Mouse (Mus musculus): ENCODE measurements around the gene Mindy4.
"Not testable (repeated sequence)": the region's sequence is repeated elsewhere in the genome, so short reads cannot be mapped to it uniquely, and the experiment has no call there.

The Mindy4 gene

DNA sequence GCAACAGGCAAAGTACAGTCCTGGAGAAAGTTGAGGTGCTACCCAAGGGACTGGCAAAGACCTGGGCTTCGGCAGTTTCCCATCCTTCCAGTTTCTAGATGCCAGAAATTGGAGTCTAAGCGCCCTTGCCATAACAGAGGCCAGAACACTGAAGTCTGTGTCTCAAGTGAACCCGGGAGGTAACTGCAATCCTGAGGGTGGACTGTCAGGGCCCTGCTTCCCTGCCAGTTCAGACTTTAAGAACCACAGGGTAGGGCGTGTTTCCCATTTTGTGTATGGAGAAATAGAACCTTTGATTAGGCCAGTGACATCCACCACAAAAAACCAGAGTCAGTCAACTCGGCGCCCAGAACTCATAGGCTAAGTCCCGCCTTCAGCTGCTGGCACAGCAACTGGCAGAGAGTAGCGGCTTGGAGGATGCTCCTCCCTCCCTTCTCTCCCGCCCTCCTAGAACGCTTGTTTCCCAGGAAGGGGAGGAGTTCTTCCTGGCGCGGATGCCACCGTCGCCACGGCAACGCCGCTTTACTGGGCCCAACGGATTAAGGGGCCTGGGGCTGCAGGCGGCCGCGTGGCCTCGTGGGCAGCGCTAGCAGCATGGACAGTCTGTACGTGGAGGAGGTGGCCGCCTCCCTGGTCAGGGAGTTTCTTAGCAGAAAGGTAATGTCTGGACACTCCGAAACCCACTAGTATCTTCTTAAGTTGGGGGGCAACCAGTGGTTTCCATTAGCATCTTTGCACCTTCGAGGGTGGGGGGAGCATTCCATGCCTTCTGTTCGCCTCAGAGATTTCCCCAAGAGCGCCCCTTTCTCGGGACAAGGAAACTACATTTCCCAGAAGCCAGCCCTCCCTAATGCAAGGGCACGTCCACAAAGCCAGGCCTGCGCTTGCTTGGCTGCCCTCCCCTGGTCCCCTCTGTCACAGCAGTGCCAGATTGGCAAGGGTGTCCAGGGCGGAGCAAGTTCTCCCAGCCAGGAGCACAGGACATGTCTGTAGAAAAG lies at the start of gene Mindy4:
Gene Mindy4 (plus strand): TSS at position 471 of the 998 bp plus-strand sequence.
- DNase-seq (ENCODE audit: extremely low read depth, insufficient read length, low spot score) = peak; percentile 87

DNA sequence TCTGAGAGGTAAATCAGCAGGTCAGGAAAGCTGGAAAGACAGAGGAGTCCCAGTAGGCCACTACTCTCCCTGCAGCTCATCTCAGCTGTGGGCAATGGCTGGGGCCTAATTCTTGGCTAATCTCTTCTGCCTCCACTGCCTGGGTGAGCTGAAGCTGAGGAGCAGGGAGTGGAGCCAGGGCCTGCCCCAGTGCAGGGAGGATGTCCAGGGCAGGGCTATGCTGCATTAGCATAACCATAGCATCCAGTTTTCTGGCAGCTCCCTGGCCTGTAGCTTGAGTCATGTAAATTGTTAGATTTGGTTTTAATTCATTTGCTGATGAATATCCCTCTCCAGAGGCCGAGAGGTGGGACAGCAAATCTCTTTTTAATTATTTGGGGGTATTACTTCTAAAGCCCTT lies 43.9 kb upstream of the Mindy4 start:
- no peak for DNase-seq (ENCODE audit: extremely low read depth, insufficient read length, low spot score)

GRCm38 (mm10) chr6:55161311-55161761 lies 41.8 kb upstream of the Mindy4 start:
- no peak for DNase-seq (ENCODE audit: extremely low read depth, insufficient read length, low spot score)

- DNase-seq (ENCODE audit: extremely low read depth, insufficient read length, low spot score) = no peak
Observed at GRCm38 (mm10) chr6:55163046-55163584, 40.1 kb upstream of the Mindy4 start.

GRCm38 (mm10) chr6:55166777-55167463 lies 36.3 kb upstream of the Mindy4 start:
- peak; percentile 47 for DNase-seq (ENCODE audit: extremely low read depth, insufficient read length, low spot score)

DNA sequence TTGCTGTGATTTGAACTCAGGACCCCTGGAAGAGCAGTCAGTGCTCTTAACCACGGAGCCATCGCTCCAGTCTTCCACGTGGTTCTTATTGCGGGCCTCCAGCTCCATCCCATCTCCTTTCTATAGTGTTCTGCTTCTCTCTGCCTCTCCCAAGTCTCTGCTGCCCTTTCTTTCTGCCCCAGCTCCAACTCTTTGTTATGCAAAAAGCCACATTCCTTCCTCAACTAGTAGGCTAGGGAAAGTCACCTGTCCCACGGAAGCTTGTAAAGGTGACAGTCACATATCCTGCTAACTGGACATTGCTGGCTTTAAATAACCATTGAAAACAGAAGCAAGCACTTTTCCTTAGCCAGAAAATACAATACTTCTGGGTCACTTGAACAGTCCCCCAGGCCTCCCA lies 33.4 kb upstream of the Mindy4 start:
- no peak for DNase-seq (ENCODE audit: extremely low read depth, insufficient read length, low spot score)

GRCm38 (mm10) chr6:55171638-55172037 lies 31.5 kb upstream of the Mindy4 start:
- no peak for DNase-seq (ENCODE audit: extremely low read depth, insufficient read length, low spot score)

- no peak for DNase-seq (ENCODE audit: extremely low read depth, insufficient read length, low spot score)
Observed at GRCm38 (mm10) chr6:55173171-55173570, 30.0 kb upstream of the Mindy4 start.

DNA sequence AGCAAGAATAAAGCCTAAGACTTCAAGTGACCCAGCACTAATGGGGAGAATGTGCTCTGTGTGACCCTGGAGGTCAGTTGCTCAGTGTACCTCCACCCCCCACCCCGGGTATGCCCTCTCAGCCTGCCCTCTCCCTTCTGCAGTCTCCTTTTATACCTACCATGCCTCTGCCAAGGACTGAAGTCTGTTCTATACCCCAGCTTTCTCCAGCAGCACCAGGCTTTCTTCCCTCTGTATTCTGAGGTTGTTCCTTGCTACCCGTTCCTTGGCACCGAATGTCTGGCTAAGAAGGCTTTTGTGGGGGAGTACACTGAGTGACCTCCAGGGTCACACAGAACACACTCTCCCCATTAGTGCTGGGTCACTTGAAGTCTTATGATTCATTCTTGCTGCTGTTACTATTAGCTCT lies 29.2 kb upstream of the Mindy4 start:
- no peak for DNase-seq (ENCODE audit: extremely low read depth, insufficient read length, low spot score)

- DNase-seq (ENCODE audit: extremely low read depth, insufficient read length, low spot score) = no peak
Observed at GRCm38 (mm10) chr6:55174741-55175181, 28.4 kb upstream of the Mindy4 start, which contains the start of gene Inmt. Inmt (minus strand) TSS chr6:55175043.

DNA sequence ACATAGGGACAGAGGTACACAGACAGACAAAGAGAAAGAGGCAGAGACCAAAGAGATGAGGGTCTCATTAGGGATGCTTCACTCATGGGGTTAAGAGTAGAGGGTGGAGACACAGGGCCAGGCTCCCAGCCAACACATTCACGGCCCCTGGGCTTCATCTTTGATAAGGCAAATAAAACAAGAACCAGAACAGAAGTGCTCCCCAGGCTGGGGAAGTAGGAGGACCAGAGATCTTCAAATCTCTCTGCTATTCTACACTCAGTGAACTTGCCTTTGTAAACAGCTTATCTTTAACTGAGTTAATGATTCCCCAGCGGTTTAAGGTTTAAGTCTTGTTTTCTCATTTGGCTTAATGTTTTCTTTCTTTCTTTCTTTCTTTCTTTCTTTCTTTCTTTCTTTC lies 27.7 kb upstream of the Mindy4 start:
- no peak for DNase-seq (ENCODE audit: extremely low read depth, insufficient read length, low spot score)

DNA sequence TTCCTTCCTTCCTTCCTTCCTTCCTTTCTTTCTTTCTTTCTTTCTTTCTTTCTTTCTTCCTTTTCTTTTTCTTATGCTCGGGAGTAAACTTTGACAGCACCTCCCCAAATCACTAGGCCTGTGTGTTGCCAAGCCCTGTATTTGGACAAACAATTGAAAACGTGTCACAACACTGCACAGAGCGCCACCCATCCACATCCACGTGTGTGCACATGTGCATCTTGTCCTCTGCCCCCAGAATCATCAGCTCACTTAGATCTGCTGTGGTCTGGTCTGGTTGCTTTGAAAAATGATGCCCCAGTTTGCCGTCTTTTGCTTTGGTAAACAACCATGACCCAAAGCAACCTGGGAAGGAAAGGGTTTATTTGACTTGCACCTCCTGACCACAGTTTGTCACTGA lies 27.3 kb upstream of the Mindy4 start:
- DNase-seq (ENCODE audit: extremely low read depth, insufficient read length, low spot score) = no peak

DNA sequence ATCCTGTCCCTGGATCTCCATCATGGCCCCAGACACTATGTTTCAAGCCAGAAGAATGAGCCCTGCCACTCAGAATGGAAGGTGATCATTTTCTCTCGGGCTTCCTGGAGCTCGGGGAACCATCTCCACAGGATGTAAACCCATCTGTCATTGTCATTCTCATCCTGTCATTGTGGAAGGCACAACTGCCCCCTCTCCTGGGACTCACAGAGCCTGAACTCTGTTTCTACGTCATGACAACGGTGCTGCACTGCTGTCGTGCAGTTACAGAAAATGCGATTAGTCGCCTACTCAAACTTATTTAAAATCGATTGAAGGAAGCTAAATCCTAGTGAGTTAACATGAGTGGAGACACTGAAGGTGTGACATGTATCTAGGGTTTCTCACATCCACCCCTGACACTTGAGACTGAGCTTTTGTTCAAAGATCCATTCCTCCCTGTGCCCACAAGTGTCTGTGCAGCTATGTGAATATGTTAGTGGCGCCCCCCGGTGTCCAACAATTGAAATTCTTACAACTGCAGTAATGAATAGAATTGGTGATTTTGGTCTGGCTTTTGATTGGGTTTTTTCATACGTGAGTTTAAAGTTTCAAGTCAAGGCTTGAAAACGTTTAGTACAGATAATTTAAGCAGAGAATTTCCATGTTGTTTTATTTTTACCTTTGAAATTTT lies 26.0 kb upstream of the Mindy4 start:
- no peak for DNase-seq (ENCODE audit: extremely low read depth, insufficient read length, low spot score)

GRCm38 (mm10) chr6:55179560-55179959 lies 23.6 kb upstream of the Mindy4 start:
- peak; percentile 75 for DNase-seq (ENCODE audit: extremely low read depth, insufficient read length, low spot score)

DNA sequence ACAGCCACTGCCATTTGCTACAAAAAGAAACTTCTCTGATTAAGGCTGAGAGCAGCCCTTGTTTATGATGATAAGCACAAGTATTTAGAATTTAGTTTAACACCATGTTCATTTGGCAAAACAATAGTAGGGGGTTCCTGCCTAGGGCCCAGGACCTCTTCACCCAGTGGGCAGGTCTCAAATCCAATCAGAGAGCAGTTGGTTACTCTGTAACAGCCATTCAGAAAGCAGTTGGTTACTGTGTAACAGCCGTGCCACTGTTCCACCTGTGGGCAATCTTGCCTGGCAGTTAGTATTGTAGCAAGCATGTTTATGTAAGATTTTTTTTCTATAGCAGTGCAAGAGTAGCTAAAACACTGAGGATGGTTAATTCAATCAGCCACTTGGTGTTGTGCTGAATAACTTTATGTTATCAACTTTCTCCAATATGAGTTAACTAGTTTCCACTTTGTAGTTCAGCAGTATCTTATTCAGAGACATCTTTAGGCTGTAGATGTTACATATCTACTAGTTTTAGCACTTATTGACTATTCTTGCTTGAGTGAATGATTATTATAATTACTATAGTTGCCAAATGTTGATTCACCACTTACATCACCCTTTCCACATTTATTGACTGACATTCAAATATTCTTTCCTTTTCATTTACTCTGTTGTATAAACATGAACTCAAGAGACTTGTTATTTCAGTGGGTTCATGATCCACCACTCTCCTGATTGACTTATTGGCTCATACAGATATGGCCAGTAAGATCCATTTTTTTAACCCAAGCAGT lies 20.3 kb upstream of the Mindy4 start:
- no peak for DNase-seq (ENCODE audit: extremely low read depth, insufficient read length, low spot score)

DNA sequence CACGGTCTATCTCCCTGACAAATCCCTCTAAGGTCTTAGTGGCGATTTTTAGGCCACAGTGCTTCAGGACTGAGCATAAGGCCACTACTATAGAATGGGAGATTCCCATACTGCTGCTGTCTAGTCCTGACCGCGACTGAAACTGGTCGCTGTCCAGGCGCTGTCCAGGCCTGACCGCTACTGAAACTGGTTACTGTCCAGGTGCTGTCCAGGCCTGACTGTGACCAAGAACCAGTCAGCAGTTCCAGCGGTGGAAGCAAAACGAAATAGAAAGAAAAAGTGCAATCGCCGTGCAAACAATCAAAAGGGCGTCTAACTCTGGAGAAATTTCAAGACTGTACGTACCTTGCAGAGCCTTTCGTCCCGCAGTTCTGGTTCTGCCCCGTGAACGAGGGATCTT lies 15.4 kb upstream of the Mindy4 start:
- not testable (repeated sequence) for DNase-seq (ENCODE audit: extremely low read depth, insufficient read length, low spot score)

GRCm38 (mm10) chr6:55189406-55189805 lies 13.8 kb upstream of the Mindy4 start:
- DNase-seq (ENCODE audit: extremely low read depth, insufficient read length, low spot score) = no peak

- DNase-seq (ENCODE audit: extremely low read depth, insufficient read length, low spot score) = no peak
Observed at GRCm38 (mm10) chr6:55191537-55191936, 11.6 kb upstream of the Mindy4 start.

GRCm38 (mm10) chr6:55193171-55193570 lies 10.0 kb upstream of the Mindy4 start:
- DNase-seq (ENCODE audit: extremely low read depth, insufficient read length, low spot score) = no peak

- DNase-seq (ENCODE audit: extremely low read depth, insufficient read length, low spot score) = no peak
Observed at GRCm38 (mm10) chr6:55199047-55199446, 4.1 kb upstream of the Mindy4 start.

Data from 3134 (cell line).